Mouse (Mus musculus) lung, postnatal 10 days (tissue): ENCODE results near the gene Nucb2.

ENCODE experiments used
- DNase-seq: peaks from one replicate; pipeline ENCODE4 v3.0.0; 2021

Gene Nucb2

DNA sequence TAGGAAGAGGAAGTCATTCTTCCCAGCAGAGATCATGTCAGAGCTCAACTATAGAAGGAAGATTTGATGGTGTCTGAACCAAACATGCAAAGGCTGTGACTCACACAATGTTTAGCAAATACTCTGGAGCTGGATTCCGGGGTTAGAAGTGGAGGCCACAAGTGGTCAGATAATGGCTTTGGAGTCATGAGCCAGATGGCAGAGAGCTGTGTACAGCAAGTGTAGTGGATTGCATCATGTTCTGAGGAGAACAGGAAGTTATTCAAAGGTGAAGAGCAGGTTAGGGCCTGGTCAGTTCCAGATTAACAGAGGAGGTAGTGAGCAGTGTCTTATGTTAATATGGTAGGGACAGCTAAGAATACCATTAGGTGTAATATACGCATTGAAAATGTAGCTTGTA is 20.4 kb downstream of the Nucb2 start:
- peak; percentile 70 for DNase-seq

GRCm38 (mm10) chr7:116529793-116530192 is 25.6 kb downstream of the Nucb2 start:
- no peak for DNase-seq

- no peak for DNase-seq
Observed at GRCm38 (mm10) chr7:116530470-116530869, 26.3 kb downstream of the Nucb2 start.

GRCm38 (mm10) chr7:116531311-116531710 is 27.1 kb downstream of the Nucb2 start:
- peak; percentile 57 for DNase-seq

GRCm38 (mm10) chr7:116556834-116557233 is 52.7 kb downstream of the Nucb2 start:
- DNase-seq, result no peak

DNA sequence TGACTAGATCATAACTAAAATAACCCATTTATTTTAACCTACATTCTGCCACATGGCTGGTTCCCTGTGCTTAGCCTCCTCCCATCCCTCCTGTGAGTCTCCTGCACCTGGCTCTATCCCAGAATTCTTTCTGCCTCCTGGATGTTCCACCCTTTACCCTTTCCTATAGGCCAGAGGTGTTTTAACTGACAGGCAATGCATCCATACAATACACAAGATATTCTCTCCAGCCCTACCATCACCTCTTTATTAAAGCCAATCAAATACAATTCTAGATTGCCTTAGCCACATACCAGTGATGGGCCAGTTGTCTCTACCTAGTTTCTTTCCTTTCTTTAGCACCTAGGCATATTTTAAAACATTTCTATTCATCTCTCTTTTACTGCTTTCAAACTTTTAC is 70.4 kb downstream of the Nucb2 start:
- no peak for DNase-seq
